21 mouse cellular contexts compared by ENCODE assay signal in genomic region chr12:94421743-94422142, GRCm38 (mm10).
DNase-seq lines count a peak whose midpoint lies in the region; ATAC-seq lines count a peak whose summit lies in the region.
"Had no signal": no experiment of that assay in that cellular context is flagged by ENCODE, and none has a peak within 500 bp of the region (broad histone marks: within the 10 kb centered on the region; RNA-seq: fewer than 3 reads in every experiment).

No protein-coding gene starts in this region.

- no peaks in the 10 kb centered on the region for H3K27me3 ChIP-seq in midbrain, embryonic 15.5 days (replicated peaks)
- H3K27me3 ChIP-seq: CH12.LX; embryonic facial prominence, embryonic 12.5 days; forebrain, embryonic 13.5 days; hindbrain, embryonic 12.5 days had no signal

- ATAC-seq in midbrain, embryonic 15.5 days (replicated peaks) = no peak
- ATAC-seq: forebrain, embryonic 13.5 days; hindbrain, embryonic 16.5 days; inflammation-experienced regulatory T-cells, adult 6 months; intestine, postnatal 0 days had no signal

- H3K4me1 ChIP-seq in midbrain, embryonic 15.5 days = peaks cover 4% of the 10 kb centered on the region; the same call in 1 of the 2 replicates
- H3K4me1 ChIP-seq: embryonic facial prominence, embryonic 12.5 days; forebrain, embryonic 13.5 days; heart, embryonic 10.5 days had no signal

- no peak overlapping the region for H3K27ac ChIP-seq in midbrain, embryonic 15.5 days
- H3K27ac ChIP-seq: embryonic facial prominence, embryonic 12.5 days; forebrain, embryonic 13.5 days; heart, embryonic 10.5 days; hindbrain, embryonic 12.5 days had no signal

- WGBS in midbrain, embryonic 15.5 days = 78% methylated on average over 3 of the region's 3 CpGs

- DNase-seq in 416B (ENCODE audit: low read depth) = peak; percentile 91
- peak; percentile 1 for DNase-seq in NIH3T3 (ENCODE audit: low read depth)
- peak; percentile 51 for DNase-seq in fibroblast of lung, adult 2 months (ENCODE audit: low read depth)
- DNase-seq in ovary, postnatal 36 days (ENCODE audit: low spot score) = no peak
- no peak for DNase-seq in cerebellum, postnatal 14 days
- DNase-seq: adrenal gland, adult 8-10 months; cerebellum, adult 18-20 months; cerebellum, adult 9-11 months; gastrocnemius, adult 2 months; gastrocnemius, postnatal 36 days; heart, postnatal 10 days; heart, postnatal 4 days had no signal

- H3K36me3 ChIP-seq in midbrain, embryonic 15.5 days (replicated peaks) = no peaks in the 10 kb centered on the region
- H3K36me3 ChIP-seq: embryonic facial prominence, embryonic 12.5 days; heart, embryonic 10.5 days; hindbrain, embryonic 12.5 days had no signal

- H3K9ac ChIP-seq in midbrain, embryonic 15.5 days = no peak overlapping the region
- H3K9ac ChIP-seq: embryonic facial prominence, embryonic 12.5 days; forebrain, embryonic 13.5 days; hindbrain, embryonic 12.5 days had no signal

- H3K4me3 ChIP-seq in midbrain, embryonic 15.5 days = no peak overlapping the region
- H3K4me3 ChIP-seq: embryonic facial prominence, embryonic 12.5 days; forebrain, embryonic 13.5 days; gastrocnemius, adult 2 months; heart, embryonic 10.5 days; hindbrain, embryonic 12.5 days had no signal

- no peaks in the 10 kb centered on the region for H3K9me3 ChIP-seq in midbrain, embryonic 15.5 days
- H3K9me3 ChIP-seq: embryonic facial prominence, embryonic 12.5 days; forebrain, embryonic 13.5 days; heart, embryonic 10.5 days; hindbrain, embryonic 12.5 days had no signal

- no peak overlapping the region for H3K4me2 ChIP-seq in midbrain, embryonic 15.5 days
- H3K4me2 ChIP-seq: embryonic facial prominence, embryonic 12.5 days; forebrain, embryonic 13.5 days; hindbrain, embryonic 12.5 days had no signal

Comparison
In these comparisons a context has a peak if more than half of its experiments do, and no peak if none do; other contexts are left out.
1. DNase-seq: peak in 416B (single experiment), NIH3T3 (single experiment) and fibroblast of lung, adult 2 months (single experiment); none in ovary, postnatal 36 days (single experiment) and cerebellum, postnatal 14 days (0 of 2).